ENCODE assay signal across 30 mouse cellular contexts in the genomic region with DNA sequence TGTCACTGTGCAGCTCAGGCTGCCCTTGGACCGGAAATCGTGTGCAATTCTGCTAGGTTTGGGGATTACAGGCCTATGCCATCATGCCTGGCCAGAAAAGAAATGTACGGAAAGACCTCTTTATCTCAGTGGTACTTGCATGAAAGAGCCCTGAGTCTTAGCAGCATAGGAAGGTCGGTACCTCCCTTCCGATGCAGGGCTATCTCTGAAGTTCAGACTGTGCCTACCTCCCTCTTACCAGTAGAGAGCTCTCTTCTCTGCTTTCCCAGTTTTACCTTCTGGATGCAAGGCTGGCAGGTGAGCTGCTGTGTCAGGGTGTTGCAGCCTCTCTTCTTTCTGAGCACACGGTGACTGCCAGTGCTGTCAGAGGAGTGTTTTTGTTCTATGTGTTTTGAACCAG. TPM values are rescaled to one million over a fixed set of nuclear protein-coding genes. Genes with fewer than 3 reads are reported as not detected.
"Had no signal": no experiment of that assay in that cellular context is flagged by ENCODE, and none has a peak within 500 bp of the region (broad histone marks: within the 10 kb centered on the region; RNA-seq: fewer than 3 reads in every experiment).

No protein-coding gene starts in this region.

- ATAC-seq: intestine, postnatal 0 days had no signal

- H3K27ac ChIP-seq: kidney, embryonic 15.5 days; left cerebral cortex, adult 2 months; liver, embryonic 15.5 days; lung, embryonic 15.5 days; midbrain, embryonic 10.5 days; neural tube, embryonic 12.5 days; neural tube, embryonic 15.5 days; stomach, postnatal 0 days had no signal

- H3K9ac ChIP-seq: kidney, embryonic 15.5 days; liver, embryonic 15.5 days; lung, embryonic 15.5 days; neural tube, embryonic 12.5 days; neural tube, embryonic 15.5 days had no signal

- H3K4me3 ChIP-seq: kidney, embryonic 15.5 days; left cerebral cortex, adult 2 months; liver, embryonic 15.5 days; lung, embryonic 15.5 days; midbrain, embryonic 10.5 days; neural tube, embryonic 12.5 days; neural tube, embryonic 15.5 days had no signal

- H3K4me2 ChIP-seq: kidney, embryonic 15.5 days; liver, embryonic 15.5 days; lung, embryonic 15.5 days; neural tube, embryonic 12.5 days; neural tube, embryonic 15.5 days had no signal

- H3K4me1 ChIP-seq: kidney, embryonic 15.5 days; liver, embryonic 15.5 days; lung, embryonic 15.5 days; midbrain, embryonic 10.5 days; neural tube, embryonic 12.5 days; neural tube, embryonic 15.5 days had no signal

- H3K27me3 ChIP-seq: kidney, embryonic 15.5 days; liver, embryonic 15.5 days; lung, embryonic 15.5 days; neural tube, embryonic 12.5 days; neural tube, embryonic 15.5 days had no signal

- H3K9me3 ChIP-seq: kidney, embryonic 15.5 days; liver, embryonic 15.5 days; lung, embryonic 15.5 days; midbrain, embryonic 10.5 days; neural tube, embryonic 12.5 days; neural tube, embryonic 15.5 days had no signal

- DNase-seq: kidney, adult 2 months; kidney, postnatal 10 days; kidney, postnatal 36 days; layer of hippocampus, postnatal 36 days; lung, adult 18-20 months; lung, postnatal 10 days; lung, postnatal 36 days; midbrain, embryonic 14.5 days; right cerebral cortex, adult 18-20 months; right cerebral cortex, postnatal 14 days; right cerebral cortex, postnatal 4 days; thymus, adult 2 months; thymus, postnatal 25 days had no signal

RNA-seq across cellular contexts. Expression of a gene that starts 38.9 kb away (rescaled TPM):
- total RNA-seq: layer of hippocampus, adult 8-10 months; layer of hippocampus, postnatal 10 days; layer of hippocampus, postnatal 36 days; left cerebral cortex, adult 2 months; left cerebral cortex, postnatal 10 days; left cerebral cortex, postnatal 36 days; liver, adult 2 months had no signal
- polyA plus RNA-seq: intestine, postnatal 0 days; kidney, embryonic 15.5 days; limb, embryonic 11.5 days; limb, embryonic 14.5 days; liver, adult 2 months; liver, embryonic 15.5 days; lung, embryonic 15.5 days; midbrain, embryonic 10.5 days; midbrain, embryonic 14.5 days; neural tube, embryonic 12.5 days; neural tube, embryonic 15.5 days; stomach, postnatal 0 days; thymus, adult 2 months; urinary bladder, adult 2 months had no signal
